Comparison of ENCODE assay signal across 1 mouse cellular context in the genomic region with DNA sequence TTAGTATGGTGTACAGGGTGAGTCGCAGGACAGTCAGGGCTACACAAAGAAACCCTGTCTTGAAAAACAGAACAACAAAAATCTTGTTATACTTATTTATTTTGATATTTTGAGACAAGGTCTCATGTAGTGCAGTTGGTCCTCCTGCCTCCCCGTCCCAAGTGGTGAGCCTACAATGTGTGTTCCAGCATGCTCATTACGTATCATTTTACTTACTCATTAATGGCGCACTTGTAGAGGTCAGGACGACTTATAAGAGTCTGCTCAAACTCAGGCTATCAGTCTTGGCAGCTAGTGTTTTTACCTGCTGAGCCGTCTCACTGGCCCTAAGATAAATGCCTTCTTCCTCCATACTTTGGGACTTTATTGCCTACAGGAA.
TF ChIP-seq lines count a peak whose summit lies in the region.

No protein-coding gene starts in this region.

TF ChIP-seq in CH12.LX, 34 proteins besides CTCF, POLR2A, EP300 and RAD21 (continued from another document):
- TF ChIP-seq ETS1 (conservative IDR thresholded peaks at IDR 0.05; ENCODE audit: low read depth, low read length): no peak
- TF ChIP-seq HCFC1 (IDR thresholded peaks at IDR 0.05; ENCODE audit: low read depth, low read length): no peak
- TF ChIP-seq ZKSCAN1 (IDR thresholded peaks at IDR 0.05; ENCODE audit: borderline replicate concordance, low read depth, low read length): no peak
- TF ChIP-seq IRF4 (IDR thresholded peaks at IDR 0.05; ENCODE audit: low read depth, low read length): no peak
- TF ChIP-seq CHD2 (IDR thresholded peaks at IDR 0.05; ENCODE audit: low read length): no peak
- TF ChIP-seq USF1 (IDR thresholded peaks at IDR 0.05; ENCODE audit: low read depth, low read length): no peak
- no peak for TF ChIP-seq USF2 (conservative IDR thresholded peaks at IDR 0.05; ENCODE audit: low read depth, low read length)
- TF ChIP-seq KAT2A (IDR thresholded peaks at IDR 0.05; ENCODE audit: insufficient replicate concordance, low read length): no peak
- no peak for TF ChIP-seq MYC (IDR thresholded peaks at IDR 0.05; ENCODE audit: low read depth, low read length)
